Mouse (Mus musculus): Measurements from ENCODE around the gene Nphs1.

DNA sequence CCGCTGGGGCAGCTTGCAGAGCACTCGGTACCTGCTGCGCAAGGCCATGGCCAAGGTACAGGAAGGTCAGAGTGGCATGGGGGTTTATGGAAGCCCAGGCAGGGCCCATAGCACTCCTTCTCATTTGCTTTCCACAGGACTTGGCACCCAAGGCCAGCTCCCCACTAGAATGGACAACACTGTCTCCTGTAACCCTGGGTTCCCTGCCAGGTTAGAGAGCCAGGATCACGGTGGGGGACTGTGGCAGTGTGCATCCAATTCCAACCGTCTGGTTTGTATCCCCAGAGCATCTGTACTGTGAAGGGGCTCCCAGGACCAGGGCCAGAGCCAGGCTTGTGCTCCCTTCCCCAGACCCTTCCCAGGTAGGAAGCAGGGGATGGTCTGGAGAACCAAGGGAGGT, 62.7 kb downstream of the Nphs1 start:
- no peak for TF ChIP-seq CTCF (IDR thresholded peaks at IDR 0.05; ENCODE audit: borderline replicate concordance, insufficient read depth, low read depth, low read length)
- TF ChIP-seq POLR2A (IDR thresholded peaks at IDR 0.05; ENCODE audit: borderline replicate concordance, insufficient read depth, low read length) = no peak
